Mouse (Mus musculus) spleen, adult 2 months (tissue): ENCODE measurements around the gene Gp9.

Source experiments
- CTCF ChIP-seq: fragments of 200-500 bp; IDR thresholded peaks from 2 replicates; pipeline ENCODE4 v1.5.1; 2011; ENCODE audit warnings: mild to moderate bottlenecking, inconsistent platforms; ENCODE audit not compliant: insufficient read depth, insufficient read length, insufficient replicate concordance; ENCODE audit errors: extremely low read depth
- POLR2A ChIP-seq: fragments of 200-500 bp; IDR thresholded peaks from 2 replicates; pipeline ENCODE4 v1.6.1; 2011; ENCODE audit warnings: low read depth, low read length, inconsistent platforms

DNA sequence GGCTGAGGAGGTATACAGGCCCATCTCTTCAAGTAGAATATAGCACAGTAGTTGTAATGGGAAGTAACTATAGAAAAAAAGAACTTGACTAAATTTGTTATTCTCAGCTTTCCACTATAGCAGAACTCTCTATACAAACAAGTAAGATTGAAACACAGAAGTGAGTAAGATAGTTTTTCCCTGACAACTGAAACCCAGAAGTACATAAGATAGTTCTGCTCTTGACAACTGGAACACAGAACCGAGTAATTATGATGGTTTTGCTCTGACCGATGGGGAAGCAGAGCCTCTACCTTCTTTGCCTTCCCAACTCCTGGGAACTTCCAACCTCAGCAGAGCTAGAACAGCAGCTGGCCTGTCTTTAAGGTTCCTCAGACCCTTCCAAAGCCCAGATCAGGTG is 31.3 kb downstream of the Gp9 start:
- TF ChIP-seq CTCF (no peak), POLR2A (no peak)
